1 mouse cellular context compared by ENCODE assay signal in the genomic region with DNA sequence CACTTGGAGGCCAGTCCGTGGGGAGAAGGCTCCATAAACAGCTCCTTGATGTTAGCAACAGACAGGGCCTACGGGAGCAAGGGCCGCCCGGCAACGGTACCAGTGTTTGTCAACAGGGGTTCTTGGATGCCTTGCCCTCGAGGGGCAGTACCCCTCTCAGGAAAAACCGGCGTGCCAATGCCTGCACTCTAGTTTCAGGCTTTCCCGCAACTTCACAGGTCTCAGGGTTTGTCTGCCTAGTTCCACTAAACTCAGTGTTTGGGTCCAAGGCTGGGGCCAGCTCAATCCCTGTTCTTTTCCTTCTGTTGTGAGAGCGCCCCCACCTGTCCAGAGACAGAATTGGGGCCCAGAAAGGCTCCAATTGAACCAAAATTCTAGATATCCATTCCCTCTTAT.
TF ChIP-seq lines count a peak whose summit lies in the region.

No protein-coding gene starts in this region.

TF ChIP-seq in MEL, 35 proteins besides CTCF, POLR2A, EP300 and RAD21 (continued from another document):
- TF ChIP-seq ZC3H11A (IDR thresholded peaks at IDR 0.05; ENCODE audit: low read depth, low read length) (0 out of 2 replicates have a peak, but pooled peaks have one; percentile 43), SIN3A (IDR thresholded peaks at IDR 0.05; ENCODE audit: low read length) (no peak), ZKSCAN1 (IDR thresholded peaks at IDR 0.05; ENCODE audit: low read depth, low read length) (no peak), USF2 (IDR thresholded peaks at IDR 0.05; ENCODE audit: borderline replicate concordance in 1 of 2, insufficient read depth in 1 of 2, low read depth in 1 of 2, low read length in 2 of 2) (no peak), CHD2 (IDR thresholded peaks at IDR 0.05; ENCODE audit: low read length) (no peak), NELFE (IDR thresholded peaks at IDR 0.05; ENCODE audit: low read depth, low read length) (peak; percentile 11; the same call in 1 of the 2 replicates), KAT2A (conservative IDR thresholded peaks at IDR 0.05; ENCODE audit: low read depth, low read length) (no peak), BHLHE40 (IDR thresholded peaks at IDR 0.05; ENCODE audit: borderline replicate concordance, low read depth, low read length) (no peak), POLR2AphosphoS2 (IDR thresholded peaks at IDR 0.05; ENCODE audit: low read length) (no peak), E2F4 (IDR thresholded peaks at IDR 0.05; ENCODE audit: borderline replicate concordance, low read depth, low read length) (no peak), CHD1 (IDR thresholded peaks at IDR 0.05; ENCODE audit: low read depth, low read length) (peak; percentile 80; the same call in 1 of the 2 replicates), MYC (IDR thresholded peaks at IDR 0.05; ENCODE audit: low read depth, low read length) (no peak), TBP (IDR thresholded peaks at IDR 0.05; ENCODE audit: low read depth, low read length) (no peak), ELF1 (IDR thresholded peaks at IDR 0.05; ENCODE audit: low read depth, low read length) (no peak), MYB (IDR thresholded peaks at IDR 0.05; ENCODE audit: low read depth, low read length) (no peak), TCF12 (IDR thresholded peaks at IDR 0.05; ENCODE audit: low read depth, low read length) (no peak), MAX (IDR thresholded peaks at IDR 0.05; ENCODE audit: low read length) (no peak), MXI1 (IDR thresholded peaks at IDR 0.05; ENCODE audit: low read depth, low read length) (peak; percentile 48; the same call in 1 of the 2 replicates), HCFC1 (IDR thresholded peaks at IDR 0.05; ENCODE audit: low read depth, low read length) (no peak; the same call in 1 of the 2 replicates), MEF2A (IDR thresholded peaks at IDR 0.05; ENCODE audit: extremely low read depth, insufficient replicate concordance, low read depth, low read length, poor library complexity, severe bottlenecking) (no peak), GATA1 (IDR thresholded peaks at IDR 0.05; ENCODE audit: low read depth, low read length) (no peak), ZNF384 (IDR thresholded peaks at IDR 0.05; ENCODE audit: low read depth, low read length) (no peak), TAL1 (IDR thresholded peaks at IDR 0.05; ENCODE audit: low read length) (no peak), MAFK (IDR thresholded peaks at IDR 0.05; ENCODE audit: borderline replicate concordance, low read depth, low read length) (no peak), ZMIZ1 (IDR thresholded peaks at IDR 0.05; ENCODE audit: low read depth, low read length) (0 out of 2 replicates have a peak, but pooled peaks have one; percentile 44)
TF ChIP-seq in MEL: peak in this region for 9.
